Mouse (Mus musculus) ES-Bruce4 (cell line): Measurements from ENCODE around the gene Cebpg. TPM values are rescaled to one million over a fixed set of nuclear protein-coding genes. Genes with fewer than 3 reads are reported as not detected.

Experiments
- H3K27ac ChIP-seq: 2 replicates; pipeline ENCODE4 v1.5.1; 2012; ENCODE audit warnings: low read length, inconsistent platforms; ENCODE audit not compliant: insufficient read depth
- H3K27me3 ChIP-seq: 2 replicates; pipeline ENCODE4 v1.6.1; 2012; ENCODE audit warnings: mild to moderate bottlenecking, low read length, inconsistent platforms; ENCODE audit not compliant: control insufficient read depth, poor library complexity, insufficient read depth, severe bottlenecking
- H3K36me3 ChIP-seq: 2 replicates; pipeline ENCODE4 v1.6.1; 2012; ENCODE audit warnings: inconsistent platforms, mild to moderate bottlenecking, low read length, moderate library complexity; ENCODE audit not compliant: control insufficient read depth, poor library complexity, insufficient read depth, severe bottlenecking
- H3K4me1 ChIP-seq: one replicate; pipeline ENCODE4 v1.8.1; 2011; ENCODE audit warnings: low read length; ENCODE audit not compliant: control insufficient read depth, insufficient read depth
- H3K4me3 ChIP-seq: 2 replicates; pipeline ENCODE4 v1.5.1; 2011; ENCODE audit warnings: low read depth, mild to moderate bottlenecking, low read length
- H3K9ac ChIP-seq: 2 replicates; pipeline ENCODE4 v1.6.1; 2012; ENCODE audit warnings: low read depth, mild to moderate bottlenecking, inconsistent platforms; ENCODE audit not compliant: poor library complexity, severe bottlenecking
- H3K9me3 ChIP-seq: replicated peaks from 2 replicates; pipeline ENCODE4 v1.6.1; 2012; ENCODE audit warnings: mild to moderate bottlenecking, low read length, inconsistent platforms; ENCODE audit not compliant: control insufficient read depth, poor library complexity, insufficient read depth, severe bottlenecking
- CTCF ChIP-seq: IDR thresholded peaks from one replicate; pipeline ENCODE4 v1.8.1; 2011; ENCODE audit warnings: low read depth, low read length
- EP300 ChIP-seq: IDR thresholded peaks from 2 replicates; pipeline ENCODE4 v1.6.1; 2011; ENCODE audit warnings: low read depth, low read length; ENCODE audit not compliant: insufficient read depth
- POLR2A ChIP-seq: IDR thresholded peaks from one replicate; pipeline ENCODE4 v1.8.1; 2011; ENCODE audit warnings: low read length; ENCODE audit not compliant: insufficient read depth
- polyA plus RNA-seq: library from polyadenylated mRNA; stranded (reverse); fragments of >200 nt; gene quantifications from 2 replicates; pipeline ENCODE4 v1.2.4, GENCODE M21; 2011; ENCODE audit warnings: low read depth; ENCODE audit not compliant: missing spikeins, insufficient read depth, insufficient read length

The Cebpg gene
- polyA plus RNA-seq, 1 experiment: 33.0 TPM

GRCm38 (mm10) chr7:35006661-35007060 lies 49.7 kb downstream of the Cebpg start:
- H3K36me3 ChIP-seq: no peaks in the 10 kb centered on the region
- H3K4me1 ChIP-seq: no peaks in the 10 kb centered on the region
- TF ChIP-seq CTCF: no peak
- TF ChIP-seq EP300: no peak
- no peak for TF ChIP-seq POLR2A
- no peaks in the 10 kb centered on the region for H3K27me3 ChIP-seq
- H3K4me3 ChIP-seq: no peak overlapping the region
- H3K9me3 ChIP-seq: no peaks in the 10 kb centered on the region
- H3K27ac ChIP-seq: no peak overlapping the region
- no peak overlapping the region for H3K9ac ChIP-seq

GRCm38 (mm10) chr7:35003171-35003737 lies 53.1 kb downstream of the Cebpg start:
- TF ChIP-seq CTCF: no peak
- TF ChIP-seq POLR2A: no peak
- no peak overlapping the region for H3K4me3 ChIP-seq
- no peaks in the 10 kb centered on the region for H3K9me3 ChIP-seq
- H3K9ac ChIP-seq: no peak overlapping the region
- no peak overlapping the region for H3K27ac ChIP-seq
- no peaks in the 10 kb centered on the region for H3K36me3 ChIP-seq
- no peaks in the 10 kb centered on the region for H3K4me1 ChIP-seq
- H3K27me3 ChIP-seq: no peaks in the 10 kb centered on the region

DNA sequence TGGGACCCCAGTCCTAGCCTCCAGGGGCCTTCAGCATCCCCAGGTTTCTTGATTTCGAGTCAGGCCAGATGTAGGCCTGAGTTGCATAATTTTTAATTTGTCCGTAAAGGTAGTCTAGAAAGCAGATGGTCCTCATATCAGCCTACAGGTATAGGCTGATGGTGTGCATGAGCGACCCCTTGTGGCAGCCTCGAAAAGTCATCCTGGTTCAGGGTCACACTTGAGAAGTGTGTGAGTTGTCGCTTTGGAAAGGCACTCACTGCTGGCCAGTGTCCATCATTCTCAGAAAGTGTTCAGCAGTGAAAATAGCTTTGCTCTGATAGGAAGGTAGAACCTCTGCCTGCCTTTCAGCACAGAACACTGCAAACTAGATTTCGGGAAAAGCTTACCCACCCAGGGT lies 55.5 kb downstream of the Cebpg start:
- TF ChIP-seq EP300 (no peak), POLR2A (no peak), CTCF (peak; percentile 89)
- Histone ChIP-seq H3K4me1 (no peaks in the 10 kb centered on the region), H3K9ac (no peak overlapping the region)

More for the DNA sequence above, 55.5 kb downstream of the Cebpg start:
- Histone ChIP-seq H3K4me3 (no peak overlapping the region), H3K27me3 (no peaks in the 10 kb centered on the region), H3K36me3 (no peaks in the 10 kb centered on the region), H3K9me3 (no peaks in the 10 kb centered on the region), H3K27ac (no peak overlapping the region)

Other genes with a start within 250 kb of the Cebpg start
- gene Chst8, start 243.9 kb downstream of the Cebpg start, polyA plus RNA-seq: 4.8 and 5.4 TPM in 2 replicates
- gene Pepd, start 144.2 kb downstream of the Cebpg start, polyA plus RNA-seq: 16.9 and 17.7 TPM in 2 replicates
- 1.7 TPM in 2 replicates for gene Cebpa, start 62.7 kb upstream of the Cebpg start, polyA plus RNA-seq
- not detected in 2 replicates for gene Slc7a10, start 129.8 kb upstream of the Cebpg start, polyA plus RNA-seq
- gene Lrp3, start 158.9 kb upstream of the Cebpg start, polyA plus RNA-seq: 3.2 and 3.6 TPM in 2 replicates